ENCODE assay signal across 22 mouse cellular contexts in the genomic region with DNA sequence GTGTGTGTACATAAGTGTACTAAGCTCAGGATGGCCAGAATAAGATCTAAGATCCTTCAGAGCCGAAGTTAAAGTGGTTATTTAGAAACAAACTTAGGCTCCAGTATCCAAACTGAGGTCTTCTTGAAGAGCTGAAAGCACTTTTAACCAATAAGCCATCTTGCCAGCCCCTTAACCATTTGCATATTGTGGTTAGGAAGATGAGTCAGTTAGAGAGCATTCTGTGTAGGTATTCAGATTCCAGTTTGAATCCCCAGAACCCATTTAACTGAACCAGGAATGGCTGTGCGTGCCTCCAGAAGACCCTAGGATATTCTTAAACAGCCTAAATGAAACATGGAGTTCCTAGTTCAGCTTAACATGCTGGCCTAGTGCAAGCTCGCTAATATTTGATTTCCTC.
"Had no signal": no experiment of that assay in that cellular context is flagged by ENCODE, and none has a peak within 500 bp of the region (broad histone marks: within the 10 kb centered on the region; RNA-seq: fewer than 3 reads in every experiment).

No protein-coding gene starts in this region.

- H3K4me1 ChIP-seq: liver, embryonic 15.5 days; lung, embryonic 15.5 days; midbrain, embryonic 10.5 days; midbrain, embryonic 12.5 days; neural tube, embryonic 13.5 days; neural tube, embryonic 15.5 days; stomach, embryonic 15.5 days had no signal

- H3K9ac ChIP-seq: liver, embryonic 15.5 days; liver, postnatal 0 days; lung, embryonic 15.5 days; midbrain, embryonic 12.5 days; neural tube, embryonic 13.5 days; neural tube, embryonic 15.5 days; stomach, embryonic 15.5 days had no signal

- H3K4me2 ChIP-seq: liver, embryonic 15.5 days; lung, embryonic 15.5 days; midbrain, embryonic 12.5 days; neural tube, embryonic 13.5 days; neural tube, embryonic 15.5 days; stomach, embryonic 15.5 days had no signal

- H3K36me3 ChIP-seq: liver, embryonic 15.5 days; lung, embryonic 15.5 days; midbrain, embryonic 10.5 days; midbrain, embryonic 12.5 days; neural tube, embryonic 13.5 days; neural tube, embryonic 15.5 days; stomach, embryonic 15.5 days had no signal

- DNase-seq: liver, postnatal 0 days; lung, adult 2 months; lung, postnatal 14 days; lung, postnatal 4 days; midbrain, embryonic 14.5 days; retina, postnatal 1 day; right cerebral cortex, adult 18-20 months; right cerebral cortex, postnatal 25 days; thymus, adult 2 months; thymus, postnatal 25 days; thymus, postnatal 4 days had no signal

- H3K4me3 ChIP-seq: liver, embryonic 15.5 days; lung, embryonic 15.5 days; midbrain, embryonic 10.5 days; midbrain, embryonic 12.5 days; myocyte; neural tube, embryonic 13.5 days; neural tube, embryonic 15.5 days; stomach, embryonic 15.5 days had no signal

- H3K9me3 ChIP-seq: liver, embryonic 15.5 days; lung, embryonic 15.5 days; midbrain, embryonic 10.5 days; midbrain, embryonic 12.5 days; neural tube, embryonic 13.5 days; neural tube, embryonic 15.5 days; stomach, embryonic 15.5 days had no signal

- H3K27me3 ChIP-seq: liver, embryonic 15.5 days; lung, embryonic 15.5 days; midbrain, embryonic 12.5 days; neural tube, embryonic 13.5 days; neural tube, embryonic 15.5 days; stomach, embryonic 15.5 days had no signal

- ATAC-seq: liver, postnatal 0 days; lung, postnatal 0 days; midbrain, embryonic 16.5 days had no signal

- H3K27ac ChIP-seq: liver, embryonic 15.5 days; lung, embryonic 15.5 days; midbrain, embryonic 10.5 days; midbrain, embryonic 12.5 days; neural tube, embryonic 13.5 days; neural tube, embryonic 15.5 days; stomach, embryonic 15.5 days; stomach, postnatal 0 days had no signal
